Mouse (Mus musculus): ENCODE measurements at regions not wholly inside any gene's neighbourhood (a gene's known extent, or its start where the extent isn't known, plus 50 kb on each side); places are given as distances from the start of the nearest gene placed in this dataset.

- ATAC-seq (ENCODE audit: insufficient read depth, low FRiP score, low read depth), result peak; percentile 53; the same call in 1 of the 2 replicates
- no peak overlapping the region for H3K27ac ChIP-seq
- no peaks in the 10 kb centered on the region for H3K27me3 ChIP-seq (replicated peaks)
- H3K4me3 ChIP-seq (replicated peaks), result no peak overlapping the region
- no peak overlapping the region for H3K4me2 ChIP-seq
- H3K4me1 ChIP-seq, result no peaks in the 10 kb centered on the region
- H3K36me3 ChIP-seq, result no peaks in the 10 kb centered on the region
- no peaks in the 10 kb centered on the region for H3K9me3 ChIP-seq
- no peak overlapping the region for H3K9ac ChIP-seq
- WGBS, result 41% methylated on average over 6 of the region's 6 CpGs
Observed at GRCm38 (mm10) chr1:51638519-51639302, 160.5 kb upstream of the Nabp1 start.

- no peaks in the 10 kb centered on the region for H3K9me3 ChIP-seq
- H3K27me3 ChIP-seq (replicated peaks), result no peaks in the 10 kb centered on the region
- H3K4me3 ChIP-seq (replicated peaks), result no peak overlapping the region
- H3K36me3 ChIP-seq, result no peaks in the 10 kb centered on the region
- no peak overlapping the region for H3K27ac ChIP-seq
- no peak overlapping the region for H3K4me2 ChIP-seq
- no peak for ATAC-seq (ENCODE audit: insufficient read depth, low FRiP score, low read depth)
- H3K9ac ChIP-seq, result no peak overlapping the region
- WGBS, result 45% methylated on average over 7 of the region's 7 CpGs
- H3K4me1 ChIP-seq, result no peaks in the 10 kb centered on the region
Observed at GRCm38 (mm10) chr1:51635881-51636515, 157.8 kb upstream of the Nabp1 start.

GRCm38 (mm10) chr1:51633795-51634194, 155.6 kb upstream of the Nabp1 start:
- 77% methylated on average over 5 of the region's 5 CpGs for WGBS
- no peak overlapping the region for H3K4me2 ChIP-seq
- no peak overlapping the region for H3K9ac ChIP-seq
- no peak overlapping the region for H3K4me3 ChIP-seq (replicated peaks)
- H3K27me3 ChIP-seq (replicated peaks), result no peaks in the 10 kb centered on the region
- H3K4me1 ChIP-seq, result no peaks in the 10 kb centered on the region
- ATAC-seq (ENCODE audit: insufficient read depth, low FRiP score, low read depth), result no peak
- H3K9me3 ChIP-seq, result no peaks in the 10 kb centered on the region
- no peaks in the 10 kb centered on the region for H3K36me3 ChIP-seq
- H3K27ac ChIP-seq, result no peak overlapping the region

GRCm38 (mm10) chr1:51632851-51633250, 154.6 kb upstream of the Nabp1 start:
- H3K4me2 ChIP-seq, result no peak overlapping the region
- no peaks in the 10 kb centered on the region for H3K36me3 ChIP-seq
- 80% methylated on average over 4 of the region's 4 CpGs for WGBS
- H3K9ac ChIP-seq, result no peak overlapping the region
- no peak overlapping the region for H3K4me3 ChIP-seq (replicated peaks)
- no peak overlapping the region for H3K27ac ChIP-seq
- no peaks in the 10 kb centered on the region for H3K27me3 ChIP-seq (replicated peaks)
- H3K9me3 ChIP-seq, result no peaks in the 10 kb centered on the region
- no peaks in the 10 kb centered on the region for H3K4me1 ChIP-seq
- ATAC-seq (ENCODE audit: insufficient read depth, low FRiP score, low read depth), result no peak

- WGBS, result 100% methylated on average over 1 of the region's 1 CpGs
- Histone ChIP-seq H3K9ac (no peak overlapping the region), H3K9me3 (no peaks in the 10 kb centered on the region), H3K4me1 (no peaks in the 10 kb centered on the region), H3K27ac (no peak overlapping the region), H3K4me3 (replicated peaks) (no peak overlapping the region), H3K4me2 (no peak overlapping the region), H3K36me3 (no peaks in the 10 kb centered on the region), H3K27me3 (replicated peaks) (no peaks in the 10 kb centered on the region)
- no peak for ATAC-seq (ENCODE audit: insufficient read depth, low FRiP score, low read depth)
Observed at GRCm38 (mm10) chr1:51629848-51630247, 151.6 kb upstream of the Nabp1 start.

GRCm38 (mm10) chr1:51628137-51628793, 150.0 kb upstream of the Nabp1 start:
- H3K4me2 ChIP-seq, result no peak overlapping the region
- no peaks in the 10 kb centered on the region for H3K4me1 ChIP-seq
- WGBS, result 67% methylated on average over 5 of the region's 5 CpGs
- no peaks in the 10 kb centered on the region for H3K9me3 ChIP-seq
- no peak overlapping the region for H3K27ac ChIP-seq
- H3K27me3 ChIP-seq (replicated peaks), result no peaks in the 10 kb centered on the region
- no peaks in the 10 kb centered on the region for H3K36me3 ChIP-seq
- H3K4me3 ChIP-seq (replicated peaks), result no peak overlapping the region
- ATAC-seq (ENCODE audit: insufficient read depth, low FRiP score, low read depth), result no peak
- no peak overlapping the region for H3K9ac ChIP-seq

GRCm38 (mm10) chr1:51626303-51626702, 148.1 kb upstream of the Nabp1 start:
- H3K9me3 ChIP-seq, result no peaks in the 10 kb centered on the region

GRCm38 (mm10) chr1:51625079-51625478, 146.9 kb upstream of the Nabp1 start:
- 0 out of 2 replicates have a peak overlapping the region, but pooled peaks have one; percentile 6 for H3K27ac ChIP-seq
- no peaks in the 10 kb centered on the region for H3K4me1 ChIP-seq
- H3K4me2 ChIP-seq, result no peak overlapping the region
- H3K9me3 ChIP-seq, result no peaks in the 10 kb centered on the region
- no peak overlapping the region for H3K4me3 ChIP-seq (replicated peaks)
- WGBS, result 84% methylated on average over 7 of the region's 7 CpGs
- no peak overlapping the region for H3K9ac ChIP-seq
- no peaks in the 10 kb centered on the region for H3K36me3 ChIP-seq
- ATAC-seq (ENCODE audit: insufficient read depth, low FRiP score, low read depth), result 0 out of 2 replicates have a peak, but pooled peaks have one; percentile 43
- H3K27me3 ChIP-seq (replicated peaks), result no peaks in the 10 kb centered on the region

More at GRCm38 (mm10) chr1:51626303-51626702, 148.1 kb upstream of the Nabp1 start:
- H3K4me1 ChIP-seq, result no peaks in the 10 kb centered on the region
- H3K4me2 ChIP-seq, result no peak overlapping the region
- H3K9ac ChIP-seq, result no peak overlapping the region
- no peak overlapping the region for H3K27ac ChIP-seq
- no peak for ATAC-seq (ENCODE audit: insufficient read depth, low FRiP score, low read depth)
- H3K36me3 ChIP-seq, result no peaks in the 10 kb centered on the region
- H3K27me3 ChIP-seq (replicated peaks), result no peaks in the 10 kb centered on the region
- H3K4me3 ChIP-seq (replicated peaks), result no peak overlapping the region
- WGBS, result 89% methylated on average over 9 of the region's 9 CpGs

GRCm38 (mm10) chr1:51624551-51624950, 146.3 kb upstream of the Nabp1 start:
- no peak overlapping the region for H3K4me3 ChIP-seq (replicated peaks)
- H3K27ac ChIP-seq, result 0 out of 2 replicates have a peak overlapping the region, but pooled peaks have one; percentile 6
- no peaks in the 10 kb centered on the region for H3K27me3 ChIP-seq (replicated peaks)
- no peaks in the 10 kb centered on the region for H3K36me3 ChIP-seq
- H3K4me2 ChIP-seq, result no peak overlapping the region
- WGBS, result 61% methylated on average over 2 of the region's 2 CpGs
- ATAC-seq (ENCODE audit: insufficient read depth, low FRiP score, low read depth), result 0 out of 2 replicates have a peak, but pooled peaks have one; percentile 22
- no peaks in the 10 kb centered on the region for H3K9me3 ChIP-seq
- H3K9ac ChIP-seq, result no peak overlapping the region
- H3K4me1 ChIP-seq, result no peaks in the 10 kb centered on the region

GRCm38 (mm10) chr1:51622986-51623385, 144.8 kb upstream of the Nabp1 start:
- H3K36me3 ChIP-seq, result no peaks in the 10 kb centered on the region
- H3K9me3 ChIP-seq, result no peaks in the 10 kb centered on the region
- no peaks in the 10 kb centered on the region for H3K27me3 ChIP-seq (replicated peaks)
- no peak overlapping the region for H3K4me3 ChIP-seq (replicated peaks)
- H3K9ac ChIP-seq, result no peak overlapping the region
- no peak for ATAC-seq (ENCODE audit: insufficient read depth, low FRiP score, low read depth)
- H3K4me2 ChIP-seq, result no peak overlapping the region
- WGBS, result 84% methylated on average over 3 of the region's 3 CpGs
- no peaks in the 10 kb centered on the region for H3K4me1 ChIP-seq
- no peak overlapping the region for H3K27ac ChIP-seq

- Histone ChIP-seq H3K9ac (no peak overlapping the region), H3K4me1 (peaks cover 5% of the 10 kb centered on the region; the same call in 1 of the 2 replicates)
- no peak for ATAC-seq (ENCODE audit: insufficient read depth, low FRiP score, low read depth)
Observed at GRCm38 (mm10) chr1:51622181-51622862, 144.1 kb upstream of the Nabp1 start.

More at GRCm38 (mm10) chr1:51622181-51622862, 144.1 kb upstream of the Nabp1 start:
- Histone ChIP-seq H3K4me3 (replicated peaks) (no peak overlapping the region), H3K36me3 (no peaks in the 10 kb centered on the region), H3K27ac (no peak overlapping the region), H3K4me2 (no peak overlapping the region), H3K9me3 (no peaks in the 10 kb centered on the region), H3K27me3 (replicated peaks) (no peaks in the 10 kb centered on the region)
- 61% methylated on average over 9 of the region's 9 CpGs for WGBS

All from stomach, embryonic 15.5 days (tissue).